Mouse (Mus musculus): ENCODE results near the gene Cntfr. TPM values are rescaled to one million over a fixed set of nuclear protein-coding genes. Genes with fewer than 3 reads are reported as not detected.

Gene Cntfr
- polyA plus RNA-seq, 1 experiment from 2014 or later, result 29.7 TPM

DNA sequence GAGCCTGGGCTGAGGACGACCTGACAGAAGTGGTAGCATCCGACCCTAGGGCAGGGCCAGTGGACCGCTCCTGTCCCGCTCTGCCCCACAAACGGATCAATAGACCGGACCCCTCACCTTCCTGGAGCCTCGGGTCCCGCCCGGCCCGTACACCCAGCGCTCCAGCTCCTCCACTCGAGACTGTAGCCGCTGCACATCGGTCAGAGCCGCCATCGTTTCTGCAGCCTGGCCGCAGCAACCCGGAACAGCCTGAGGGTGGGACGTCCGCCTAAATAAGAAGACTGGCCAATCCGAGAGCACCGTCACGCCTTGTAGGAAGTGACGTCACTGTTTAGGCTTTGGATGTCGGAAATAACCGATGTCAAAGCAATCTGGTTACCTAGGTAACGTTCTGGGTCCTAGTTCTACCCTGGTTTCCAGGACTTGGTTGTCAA, 26.0 kb upstream of the Cntfr start, which contains the start of gene Dctn3:
TSS of gene Dctn3 (minus strand) at position 253 of the 434 bp plus-strand sequence.
- peak within 1 kb of the TSS; percentile 64 for H3K27ac ChIP-seq (replicated peaks)
- under 1% methylated on average over 27 of the region's 27 CpGs for WGBS
- peaks cover 26% of the 10 kb centered on the region for H3K36me3 ChIP-seq
- no peaks in the 10 kb centered on the region for H3K9me3 ChIP-seq
- H3K4me3 ChIP-seq, result peak within 1 kb of the TSS; percentile 89
- H3K4me2 ChIP-seq, result peak within 1 kb of the TSS; percentile 89
- H3K9ac ChIP-seq, result peak within 1 kb of the TSS; percentile 87
- H3K27me3 ChIP-seq, result peaks cover 43% of the 10 kb centered on the region
- ATAC-seq (ENCODE audit: low read depth), result peak; percentile 87
- H3K4me1 ChIP-seq (replicated peaks), result peaks cover 47% of the 10 kb centered on the region

DNA sequence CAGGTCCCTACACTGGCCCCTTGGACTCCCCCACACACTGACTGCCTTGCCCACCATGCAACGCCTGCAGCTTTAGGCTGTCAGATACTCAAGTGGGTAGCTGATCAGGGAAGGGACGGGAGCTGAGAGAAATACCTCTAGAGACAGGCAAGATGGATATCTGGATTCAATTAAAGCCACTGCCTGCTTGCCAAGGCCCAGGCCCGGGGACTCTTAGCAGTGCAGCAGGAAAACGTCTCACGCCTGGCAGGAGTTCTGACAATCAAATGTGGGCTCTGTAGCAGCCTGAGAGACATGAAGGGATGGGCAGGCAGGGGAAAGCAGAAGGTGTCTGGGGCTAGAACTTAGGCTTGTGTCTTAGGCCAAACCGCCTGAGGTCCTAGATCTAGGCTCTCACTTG, 19.9 kb upstream of the Cntfr start:
- Histone ChIP-seq H3K9me3 (no peaks in the 10 kb centered on the region), H3K36me3 (peaks cover 49% of the 10 kb centered on the region), H3K4me2 (no peak overlapping the region), H3K4me3 (no peak overlapping the region), H3K4me1 (replicated peaks) (peaks cover 43% of the 10 kb centered on the region), H3K9ac (peak overlapping the region; percentile 41; the same call in 1 of the 2 replicates), H3K27me3 (no peaks in the 10 kb centered on the region), H3K27ac (replicated peaks) (peak overlapping the region; percentile 65; the same call in 1 of the 2 replicates)
- no peak for ATAC-seq (ENCODE audit: low read depth)
- 68% methylated on average over 6 of the region's 6 CpGs for WGBS

GRCm38 (mm10) chr4:41715596-41715995, 18.7 kb upstream of the Cntfr start:
- Histone ChIP-seq H3K9ac (no peak overlapping the region), H3K27ac (replicated peaks) (no peak overlapping the region), H3K27me3 (no peaks in the 10 kb centered on the region), H3K36me3 (peaks cover 54% of the 10 kb centered on the region), H3K9me3 (no peaks in the 10 kb centered on the region), H3K4me3 (no peak overlapping the region), H3K4me1 (replicated peaks) (peaks cover 50% of the 10 kb centered on the region), H3K4me2 (no peak overlapping the region)
- no peak for ATAC-seq (ENCODE audit: low read depth)
- 81% methylated on average over 5 of the region's 5 CpGs for WGBS

GRCm38 (mm10) chr4:41715082-41715481, 18.2 kb upstream of the Cntfr start:
- ATAC-seq (ENCODE audit: low read depth), result no peak
- Histone ChIP-seq H3K9me3 (no peaks in the 10 kb centered on the region), H3K4me1 (replicated peaks) (peaks cover 50% of the 10 kb centered on the region), H3K27ac (replicated peaks) (no peak overlapping the region), H3K9ac (no peak overlapping the region), H3K36me3 (peaks cover 54% of the 10 kb centered on the region), H3K4me3 (no peak overlapping the region), H3K4me2 (no peak overlapping the region), H3K27me3 (no peaks in the 10 kb centered on the region)
- 78% methylated on average over 8 of the region's 8 CpGs for WGBS

DNA sequence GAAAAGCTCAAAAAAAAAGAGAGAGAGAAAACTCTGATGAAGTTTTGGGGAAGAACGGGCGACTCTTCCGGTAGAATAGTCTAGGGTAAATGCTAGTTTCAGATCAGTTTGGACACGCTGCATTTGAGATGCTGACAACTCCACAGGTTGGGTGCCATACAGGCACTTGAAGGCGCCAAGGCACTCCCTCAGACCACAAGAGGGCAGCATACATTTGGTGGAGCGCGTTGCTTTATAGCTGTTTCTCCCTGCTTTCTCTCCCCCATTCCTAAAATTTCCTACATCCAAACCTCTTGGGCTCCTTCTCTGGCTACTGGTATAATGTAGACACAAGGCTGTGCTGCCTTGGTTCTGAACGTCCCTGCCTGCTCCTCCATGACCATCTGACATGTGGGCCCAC, 17.4 kb upstream of the Cntfr start:
- Histone ChIP-seq H3K9me3 (no peaks in the 10 kb centered on the region), H3K9ac (peak overlapping the region; percentile 90; the same call in 1 of the 2 replicates), H3K27ac (replicated peaks) (no peak overlapping the region), H3K27me3 (no peaks in the 10 kb centered on the region), H3K4me1 (replicated peaks) (peaks cover 50% of the 10 kb centered on the region), H3K36me3 (peaks cover 46% of the 10 kb centered on the region), H3K4me3 (peak overlapping the region; percentile 77), H3K4me2 (peak overlapping the region; percentile 94)
- no peak for ATAC-seq (ENCODE audit: low read depth)
- 14% methylated on average over 8 of the region's 8 CpGs for WGBS

- peak within 1 kb of the TSS; percentile 94 for H3K4me2 ChIP-seq
- WGBS, result under 1% methylated on average over 61 of the region's 61 CpGs
Observed at GRCm38 (mm10) chr4:41713197-41714067, 16.5 kb upstream of the Cntfr start, which contains the start of gene Rpp25l. Gene Rpp25l (minus strand): TSS chr4:41713534.

GRCm38 (mm10) chr4:41712421-41713196, 15.7 kb upstream of the Cntfr start:
- whole genome bisulfite sequencing, result 43% methylated on average over 31 of the region's 31 CpGs
- H3K4me1 ChIP-seq (replicated peaks), result peaks cover 56% of the 10 kb centered on the region
- H3K9me3 ChIP-seq, result no peaks in the 10 kb centered on the region
- peak overlapping the region; percentile 94 for H3K4me2 ChIP-seq
- no peak; the same call in 1 of the 2 replicates for ATAC-seq (ENCODE audit: low read depth)
- peak overlapping the region; percentile 80 for H3K27ac ChIP-seq (replicated peaks)
- peak overlapping the region; percentile 77 for H3K4me3 ChIP-seq
- peaks cover 29% of the 10 kb centered on the region for H3K36me3 ChIP-seq
- peak overlapping the region; percentile 90 for H3K9ac ChIP-seq
- H3K27me3 ChIP-seq, result no peaks in the 10 kb centered on the region

More at GRCm38 (mm10) chr4:41713197-41714067, 16.5 kb upstream of the Cntfr start, which contains the start of gene Rpp25l:
- Histone ChIP-seq H3K4me3 (peak within 1 kb of the TSS; percentile 77), H3K27me3 (no peaks in the 10 kb centered on the region), H3K27ac (replicated peaks) (peak within 1 kb of the TSS; percentile 80), H3K9me3 (no peaks in the 10 kb centered on the region), H3K36me3 (peaks cover 37% of the 10 kb centered on the region), H3K4me1 (replicated peaks) (peaks cover 50% of the 10 kb centered on the region), H3K9ac (peak within 1 kb of the TSS; percentile 90)
- ATAC-seq (ENCODE audit: low read depth), result peak; percentile 48

GRCm38 (mm10) chr4:41711705-41712375, 15.0 kb upstream of the Cntfr start:
- Histone ChIP-seq H3K9me3 (no peaks in the 10 kb centered on the region), H3K4me3 (peak overlapping the region; percentile 77), H3K27ac (replicated peaks) (no peak overlapping the region), H3K36me3 (peaks cover 22% of the 10 kb centered on the region; the same call in 1 of the 2 replicates), H3K4me1 (replicated peaks) (peaks cover 61% of the 10 kb centered on the region), H3K9ac (peak overlapping the region; percentile 90), H3K4me2 (peak overlapping the region; percentile 94), H3K27me3 (no peaks in the 10 kb centered on the region)
- WGBS, result 80% methylated on average over 16 of the region's 16 CpGs
- no peak for ATAC-seq (ENCODE audit: low read depth)

GRCm38 (mm10) chr4:41710229-41710628, 13.3 kb upstream of the Cntfr start:
- WGBS, result 68% methylated on average over 4 of the region's 4 CpGs
- Histone ChIP-seq H3K36me3 (peaks cover 14% of the 10 kb centered on the region; the same call in 1 of the 2 replicates), H3K4me1 (replicated peaks) (peaks cover 61% of the 10 kb centered on the region)

DNA sequence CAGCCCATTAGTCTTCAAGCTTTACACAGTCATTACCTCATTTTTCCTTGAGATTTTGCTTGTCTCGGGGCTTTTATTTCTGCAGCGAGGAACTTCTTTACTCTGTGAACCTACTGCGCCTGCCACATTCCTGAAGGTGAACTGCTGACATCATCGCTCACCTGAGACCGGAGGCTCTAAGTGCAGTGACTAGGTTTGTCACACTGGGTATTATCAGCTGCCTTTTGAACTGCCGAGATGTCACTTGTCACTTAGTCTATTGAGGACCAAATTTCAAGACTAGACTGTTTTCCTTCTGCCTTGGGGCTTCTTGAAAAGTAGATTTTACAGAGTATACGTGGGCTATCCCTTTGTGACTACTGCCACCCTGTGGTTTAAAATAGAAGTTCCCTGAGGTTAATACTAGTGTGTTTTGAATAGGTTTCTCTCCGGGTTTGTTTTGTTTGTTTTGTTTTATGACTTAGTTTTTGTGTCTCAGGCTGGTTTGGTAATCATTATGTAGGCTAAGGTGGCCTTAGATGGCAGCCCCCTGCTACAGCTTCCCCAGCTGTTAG, 11.4 kb upstream of the Cntfr start:
- 0 out of 2 replicates have a peak overlapping the region, but pooled peaks have one; percentile 57 for H3K27ac ChIP-seq (replicated peaks)
- no peak overlapping the region for H3K4me2 ChIP-seq
- H3K27me3 ChIP-seq, result peaks cover 10% of the 10 kb centered on the region; the same call in 1 of the 2 replicates
- no peak overlapping the region for H3K9ac ChIP-seq
- H3K4me1 ChIP-seq (replicated peaks), result peaks cover 58% of the 10 kb centered on the region
- no peak overlapping the region for H3K4me3 ChIP-seq
- H3K36me3 ChIP-seq, result peaks cover 9% of the 10 kb centered on the region; the same call in 1 of the 2 replicates
- WGBS, result 43% methylated on average over 8 of the region's 8 CpGs
- H3K9me3 ChIP-seq, result no peaks in the 10 kb centered on the region
- no peak for ATAC-seq (ENCODE audit: low read depth)

More at GRCm38 (mm10) chr4:41710229-41710628, 13.3 kb upstream of the Cntfr start:
- Histone ChIP-seq H3K4me3 (no peak overlapping the region), H3K9me3 (no peaks in the 10 kb centered on the region), H3K9ac (no peak overlapping the region), H3K4me2 (no peak overlapping the region), H3K27ac (replicated peaks) (no peak overlapping the region), H3K27me3 (peaks cover 8% of the 10 kb centered on the region; the same call in 1 of the 2 replicates)
- no peak for ATAC-seq (ENCODE audit: low read depth)

GRCm38 (mm10) chr4:41707011-41707535, 10.2 kb upstream of the Cntfr start:
- peaks cover 10% of the 10 kb centered on the region; the same call in 1 of the 2 replicates for H3K27me3 ChIP-seq
- H3K36me3 ChIP-seq, result peaks cover 9% of the 10 kb centered on the region; the same call in 1 of the 2 replicates
- H3K4me1 ChIP-seq (replicated peaks), result peaks cover 50% of the 10 kb centered on the region
- under 1% methylated on average over 13 of the region's 13 CpGs for WGBS
- peak overlapping the region; percentile 39 for H3K4me2 ChIP-seq
- H3K4me3 ChIP-seq, result no peak overlapping the region
- no peaks in the 10 kb centered on the region for H3K9me3 ChIP-seq
- peak overlapping the region; percentile 2; the same call in 1 of the 2 replicates for H3K9ac ChIP-seq
- peak; percentile 71 for ATAC-seq (ENCODE audit: low read depth)
- H3K27ac ChIP-seq (replicated peaks), result peak overlapping the region; percentile 57; the same call in 1 of the 2 replicates
